Mouse (Mus musculus): ENCODE measurements around the gene Glrp1.

DNA sequence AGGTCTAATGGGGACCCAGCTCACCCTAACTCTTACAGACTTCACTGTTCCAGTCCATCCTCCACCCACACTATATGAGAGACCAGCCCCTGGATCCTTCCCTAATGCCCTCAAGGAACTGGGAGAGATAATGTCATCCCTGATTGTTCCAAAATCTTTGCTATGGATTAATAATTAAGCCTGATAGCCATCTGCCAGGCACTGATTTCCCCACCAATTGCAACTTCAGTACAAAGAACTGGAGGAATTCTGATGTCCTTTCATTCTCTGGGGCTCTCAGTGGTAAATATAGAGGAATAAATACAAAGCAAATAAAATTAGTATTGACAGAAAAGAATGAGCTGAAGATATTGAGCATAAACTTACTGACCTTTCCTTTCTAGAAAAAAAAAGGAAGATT lies 48.9 kb upstream of the Glrp1 start:
- TF ChIP-seq CTCF (IDR thresholded peaks at IDR 0.05; ENCODE audit: low read depth) (no peak), EP300 (IDR thresholded peaks at IDR 0.05; ENCODE audit: low read depth) (no peak)

All from liver, embryonic 14.5 days (tissue).